Mouse (Mus musculus) MEL (cell line): ENCODE data around the gene Lat2. TPM values are rescaled to one million over a fixed set of nuclear protein-coding genes. Genes with fewer than 3 reads are reported as not detected.

Experiments
- DNase-seq: peaks from one replicate; pipeline ENCODE4 v3.0.0; 2011; ENCODE audit warnings: low read depth, low spot score
- H3K27ac ChIP-seq: 2 replicates; pipeline ENCODE4 v1.5.1; 2012; ENCODE audit warnings: low read depth, mild to moderate bottlenecking, control low read depth, low read length, moderate library complexity; ENCODE audit not compliant: control insufficient read depth
- H3K27me3 ChIP-seq, 2 experiments: fragments of 150-350 bp in 1 of 2; sonication (generic) in 1 of 2; 2 replicates each; pipeline ENCODE4 v1.6.1; 2012; ENCODE audit warnings: low read length in 2 of 2, mild to moderate bottlenecking in 2 of 2, improper control_type of control experiment in 1 of 2, moderate library complexity in 1 of 2; ENCODE audit not compliant: insufficient read depth in 2 of 2, control insufficient read depth in 1 of 2
- H3K36me3 ChIP-seq, 2 experiments: 2 replicates each; pipeline ENCODE4 v1.6.1; 2012 to 2014; ENCODE audit warnings: low read length in 2 of 2, improper control_type of control experiment in 1 of 2, inconsistent platforms in 1 of 2, mild to moderate bottlenecking in 1 of 2; ENCODE audit not compliant: insufficient read depth in 2 of 2, control insufficient read depth in 1 of 2
- H3K4me1 ChIP-seq, 2 experiments: fragments of 150-350 bp in 1 of 2; sonication (generic) in 1 of 2; 2 replicates each; pipeline ENCODE4 v1.6.1; 2012; ENCODE audit warnings: low read length in 2 of 2, improper control_type of control experiment in 1 of 2, mild to moderate bottlenecking in 1 of 2; ENCODE audit not compliant: insufficient read depth in 2 of 2, control insufficient read depth in 1 of 2
- H3K4me3 ChIP-seq, 2 experiments: fragments of 150-350 bp in 1 of 2; sonication (generic) in 1 of 2; 2 replicates each; pipeline ENCODE4 v1.5.1; 2012; ENCODE audit warnings: low read depth in 2 of 2, low read length in 2 of 2, mild to moderate bottlenecking in 2 of 2, moderate library complexity in 2 of 2, control low read depth in 1 of 2, improper control_type of control experiment in 1 of 2; ENCODE audit not compliant: control insufficient read depth in 1 of 2, insufficient read depth in 1 of 2
- H3K79me2 ChIP-seq: 2 replicates; pipeline ENCODE4 v1.6.1; 2012; ENCODE audit warnings: mild to moderate bottlenecking, low read length, moderate library complexity; ENCODE audit not compliant: control insufficient read depth, poor library complexity, insufficient read depth
- H3K9ac ChIP-seq: 2 replicates; pipeline ENCODE4 v1.6.1; 2012; ENCODE audit warnings: low read depth, mild to moderate bottlenecking, control low read depth, low read length, moderate library complexity; ENCODE audit not compliant: control insufficient read depth, poor library complexity, severe bottlenecking
- H3K9me3 ChIP-seq: fragments of 150-350 bp; sonication (generic); replicated peaks from 2 replicates; pipeline ENCODE4 v1.6.1; 2012; ENCODE audit warnings: mild to moderate bottlenecking, low read length, improper control_type of control experiment, moderate library complexity; ENCODE audit not compliant: insufficient read depth
- CTCF ChIP-seq, 3 experiments: IDR thresholded peaks in 2 of 3; conservative IDR thresholded peaks in 1 of 3; 2 replicates each; pipeline ENCODE4 v1.5.1; 2011 to 2012; ENCODE audit warnings: low read length in 3 of 3, low read depth in 2 of 3, mild to moderate bottlenecking in 2 of 3, improper control_type of control experiment in 1 of 3, inconsistent platforms in 1 of 3, mixed read lengths in 1 of 3, moderate library complexity in 1 of 3; ENCODE audit not compliant: control insufficient read depth in 1 of 3, insufficient read depth in 1 of 3, poor library complexity in 1 of 3, severe bottlenecking in 1 of 3
- EP300 ChIP-seq, 2 experiments: IDR thresholded peaks; 2 replicates each; pipeline ENCODE4 v1.6.1; 2011; ENCODE audit warnings: improper control_type of control experiment in 2 of 2, low read length in 2 of 2, low read depth in 1 of 2, mild to moderate bottlenecking in 1 of 2
- HCFC1 ChIP-seq: IDR thresholded peaks from 2 replicates; pipeline ENCODE4 v1.6.1; 2012; ENCODE audit warnings: low read depth, mild to moderate bottlenecking, inconsistent platforms, low read length, improper control_type of control experiment, moderate library complexity
- JUND ChIP-seq: IDR thresholded peaks from 2 replicates; pipeline ENCODE4 v1.6.1; 2011; ENCODE audit warnings: low read depth, mild to moderate bottlenecking, improper control_type of control experiment, low read length
- KAT2A ChIP-seq: conservative IDR thresholded peaks from 2 replicates; pipeline ENCODE4 v1.6.1; 2012; ENCODE audit warnings: low read depth, low read length, improper control_type of control experiment, inconsistent platforms
- MEF2A ChIP-seq: IDR thresholded peaks from 2 replicates; pipeline ENCODE4 v1.6.1; 2014; ENCODE audit warnings: low read depth, mild to moderate bottlenecking, inconsistent platforms, low read length, improper control_type of control experiment; ENCODE audit not compliant: poor library complexity, insufficient replicate concordance, severe bottlenecking; ENCODE audit errors: extremely low read depth
- MYC ChIP-seq: IDR thresholded peaks from 2 replicates; pipeline ENCODE4 v1.6.1; 2011; ENCODE audit warnings: low read depth, mild to moderate bottlenecking, low read length, improper control_type of control experiment, moderate library complexity
- NELFE ChIP-seq: IDR thresholded peaks from 2 replicates; pipeline ENCODE4 v1.6.1; 2011; ENCODE audit warnings: low read depth, low read length, improper control_type of control experiment
- NRF1 ChIP-seq: IDR thresholded peaks from 2 replicates; pipeline ENCODE4 v1.6.1; 2014; ENCODE audit warnings: low read depth, mild to moderate bottlenecking, inconsistent platforms, low read length, improper control_type of control experiment, moderate library complexity; ENCODE audit not compliant: poor library complexity, insufficient read depth, severe bottlenecking
- RAD21 ChIP-seq: IDR thresholded peaks from 2 replicates; pipeline ENCODE4 v1.6.1; 2011; ENCODE audit warnings: mild to moderate bottlenecking, low read depth, low read length, improper control_type of control experiment
- SMC3 ChIP-seq: IDR thresholded peaks from 2 replicates; pipeline ENCODE4 v1.6.1; 2011; ENCODE audit warnings: low read depth, low read length, improper control_type of control experiment
- TCF12 ChIP-seq: IDR thresholded peaks from 2 replicates; pipeline ENCODE4 v1.6.1; 2014; ENCODE audit warnings: low read depth, mild to moderate bottlenecking, inconsistent platforms, low read length, improper control_type of control experiment, moderate library complexity
- UBTF ChIP-seq: IDR thresholded peaks from 2 replicates; pipeline ENCODE4 v1.6.1; 2012; ENCODE audit warnings: low read depth, mild to moderate bottlenecking, inconsistent platforms, low read length, improper control_type of control experiment, moderate library complexity, borderline replicate concordance; ENCODE audit not compliant: insufficient read depth
- USF2 ChIP-seq, 2 experiments: IDR thresholded peaks; 2 replicates each; pipeline ENCODE4 v1.6.1; 2011 to 2012; ENCODE audit warnings: improper control_type of control experiment in 2 of 2, low read length in 2 of 2, borderline replicate concordance in 1 of 2, inconsistent platforms in 1 of 2, low read depth in 1 of 2, mild to moderate bottlenecking in 1 of 2; ENCODE audit not compliant: insufficient read depth in 1 of 2
- ZC3H11A ChIP-seq: IDR thresholded peaks from 2 replicates; pipeline ENCODE4 v1.6.1; 2012; ENCODE audit warnings: low read depth, mild to moderate bottlenecking, inconsistent platforms, low read length, improper control_type of control experiment
- ZNF384 ChIP-seq: IDR thresholded peaks from 2 replicates; pipeline ENCODE4 v1.6.1; 2012; ENCODE audit warnings: low read depth, mild to moderate bottlenecking, inconsistent platforms, low read length, improper control_type of control experiment
- polyA plus RNA-seq, 2 experiments: library from polyadenylated mRNA; stranded (reverse) in 1 of 2; unstranded in 1 of 2; fragments of >175 nt in 1 of 2; fragments of >200 nt in 1 of 2; gene quantifications; 2 replicates each; pipeline versions ENCODE4 v1.2.1 to v1.2.4; 2012; ENCODE audit warnings: low replicate concordance in 2 of 2, low read depth in 1 of 2; ENCODE audit not compliant: insufficient read length in 2 of 2, insufficient read depth in 1 of 2, missing spikeins in 1 of 2
- total RNA-seq: library from RNA; depleted of rRNA; stranded (reverse); fragments of 300-350 nt; gene quantifications from 2 replicates; pipeline ENCODE4 v1.2.3, GENCODE M21; 2012

Lat2 gene
- total and polyA plus RNA-seq, 3 experiments = 0.79 to 0.92 TPM; not detected in 1

DNA sequence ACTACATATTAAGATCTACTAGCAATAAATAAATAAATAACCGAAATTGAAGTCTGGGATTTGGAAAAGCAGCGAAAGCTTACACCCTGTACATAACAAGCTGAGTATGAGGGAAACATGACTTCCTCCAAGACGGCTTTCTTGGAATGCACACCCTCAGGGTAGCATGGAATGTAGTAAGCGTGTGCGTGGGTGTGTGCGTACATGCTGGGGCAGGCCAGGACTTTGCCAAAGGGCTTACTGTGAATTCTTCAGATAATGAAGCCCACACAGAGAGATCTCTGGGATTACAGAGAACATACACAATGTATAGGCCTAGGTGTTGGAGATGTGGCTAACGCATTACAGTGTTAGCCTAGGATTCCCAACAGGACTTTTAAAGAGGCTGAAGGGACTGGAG is 37.3 kb downstream of the Lat2 start:
- Histone ChIP-seq H3K9me3 (no peaks in the 10 kb centered on the region), H3K4me1 (peaks cover 4 to 17% of the 10 kb centered on the region in 2 experiments), H3K79me2 (no peaks in the 10 kb centered on the region), H3K36me3 (peaks cover 0 to 6% of the 10 kb centered on the region in 2 experiments; a peak in 2 of 4 replicates), H3K9ac (no peak overlapping the region), H3K27ac (no peak overlapping the region)
- no peak for DNase-seq
- TF ChIP-seq KAT2A (no peak), NRF1 (no peak), JUND (no peak), HCFC1 (no peak), UBTF (no peak), MYC (no peak), EP300 (IDR thresholded peaks at IDR 0.05; ENCODE audit: low read depth in 1 of 2, low read length in 2 of 2) (no peak), NELFE (no peak)
- TF ChIP-seq, all 39 proteins: peak for 0
- Histone ChIP-seq H3K4me3 (no peak overlapping the region), H3K27me3 (no peaks in the 10 kb centered on the region)

DNA sequence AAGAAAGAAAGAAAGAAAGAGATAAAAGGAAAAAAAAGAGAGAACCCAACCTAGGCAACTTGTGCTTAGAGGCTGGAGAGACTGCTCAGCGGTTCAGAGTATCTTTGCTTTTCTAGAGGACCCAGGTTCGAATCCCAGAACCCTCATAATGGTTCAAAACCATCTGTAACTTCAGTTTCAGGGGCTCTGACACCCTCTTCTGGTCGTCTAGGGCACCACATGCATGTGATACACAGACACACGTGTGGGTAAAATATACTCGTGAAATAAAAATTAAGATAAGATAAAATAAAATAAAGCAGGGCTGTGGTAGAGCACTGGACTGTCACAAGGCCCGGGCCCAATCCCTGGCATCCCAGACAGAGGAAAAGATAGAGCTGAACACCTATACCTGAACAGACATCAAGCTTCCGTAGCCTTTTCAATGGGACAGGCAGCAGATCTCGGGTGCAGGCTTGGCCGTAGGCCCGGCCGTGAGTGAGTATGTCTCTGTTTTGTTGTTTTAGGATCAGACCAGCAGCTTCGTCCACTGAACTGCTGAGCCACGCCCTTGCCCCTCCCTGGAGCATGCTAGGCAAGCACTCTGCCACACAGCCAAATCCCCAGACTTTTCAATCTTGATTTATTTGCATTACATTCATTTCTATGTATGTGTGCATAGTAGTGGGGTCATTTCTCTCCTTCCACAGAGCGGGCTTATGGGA is 38.2 kb downstream of the Lat2 start:
- H3K27ac ChIP-seq = no peak overlapping the region
- no peaks in the 10 kb centered on the region for H3K27me3 ChIP-seq
- H3K79me2 ChIP-seq = no peaks in the 10 kb centered on the region
- DNase-seq = peak; percentile 62
- H3K4me3 ChIP-seq = no peak overlapping the region
- peak; percentile 32 to 63 (median 45) for TF ChIP-seq CTCF (IDR thresholded peaks at IDR 0.05 in 2 of 3, conservative IDR thresholded peaks at IDR 0.05 in 1 of 3; ENCODE audit: control insufficient read depth in 1 of 3, insufficient read depth in 1 of 3, low read depth in 2 of 3, low read length in 3 of 3, poor library complexity in 1 of 3, severe bottlenecking in 1 of 3)
- TF ChIP-seq USF2 (IDR thresholded peaks at IDR 0.05; ENCODE audit: borderline replicate concordance in 1 of 2, insufficient read depth in 1 of 2, low read depth in 1 of 2, low read length in 2 of 2) = no peak
- TF ChIP-seq ZC3H11A = peak; percentile 33; the same call in 1 of the 2 replicates
- TF ChIP-seq MEF2A = no peak
- peak; percentile 53 for TF ChIP-seq SMC3
- TF ChIP-seq ZNF384 = 0 out of 2 replicates have a peak, but pooled peaks have one; percentile 12
- TF ChIP-seq TCF12 = no peak
- peak; percentile 59 for TF ChIP-seq RAD21
- H3K4me1 ChIP-seq = peaks cover 4 to 17% of the 10 kb centered on the region in 2 experiments
- no peaks in the 10 kb centered on the region for H3K9me3 ChIP-seq
- peaks cover 0 to 6% of the 10 kb centered on the region in 2 experiments; a peak in 2 of 4 replicates for H3K36me3 ChIP-seq
- H3K9ac ChIP-seq = no peak overlapping the region
